Mouse (Mus musculus): ENCODE measurements at regions not wholly inside any gene's neighbourhood (a gene's known extent, or its start where the extent isn't known, plus 50 kb on each side); places are given as distances from the start of the nearest gene placed in this dataset.

DNA sequence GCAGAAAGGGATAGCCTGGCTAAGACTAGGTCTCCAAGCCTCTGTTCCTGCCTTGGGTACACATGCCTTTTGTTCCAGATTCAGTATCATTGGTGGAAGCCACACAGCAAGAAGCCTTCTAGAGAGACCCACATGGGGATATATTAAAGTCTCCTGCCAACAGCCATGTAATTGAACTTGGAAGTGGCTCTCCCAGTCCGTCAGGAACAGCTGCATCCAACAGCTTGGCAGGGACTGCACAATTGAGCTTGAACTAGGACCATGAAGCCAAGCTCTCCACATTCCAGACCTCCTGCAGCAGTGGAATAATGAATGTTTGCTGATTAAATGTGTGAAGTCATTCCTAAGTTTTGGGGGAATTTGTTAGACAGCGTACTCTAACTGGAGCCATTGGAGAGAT, 94.5 kb downstream of the Gpr139 start:
- DNase-seq = peak; percentile 21

DNA sequence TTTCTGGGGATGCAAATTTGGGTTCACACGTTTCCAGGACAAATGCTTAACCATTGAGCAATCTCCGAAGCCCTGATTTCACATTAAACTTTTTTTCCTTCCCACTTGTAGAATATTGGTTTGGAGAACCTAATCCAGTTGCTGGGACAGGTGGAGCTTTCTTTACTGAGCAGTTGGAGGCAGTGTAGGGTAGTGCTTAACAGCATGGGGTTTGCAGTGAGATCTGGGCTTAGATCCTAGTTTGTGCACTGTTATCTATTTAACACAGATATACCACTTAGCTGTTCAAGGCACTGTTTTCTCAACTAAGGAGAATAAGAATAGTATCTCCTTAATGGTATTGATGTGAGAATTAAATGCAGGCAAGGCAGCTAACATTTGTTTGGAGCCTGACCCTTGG, 93.5 kb upstream of the Gprc5b start:
- no peak for DNase-seq

DNA sequence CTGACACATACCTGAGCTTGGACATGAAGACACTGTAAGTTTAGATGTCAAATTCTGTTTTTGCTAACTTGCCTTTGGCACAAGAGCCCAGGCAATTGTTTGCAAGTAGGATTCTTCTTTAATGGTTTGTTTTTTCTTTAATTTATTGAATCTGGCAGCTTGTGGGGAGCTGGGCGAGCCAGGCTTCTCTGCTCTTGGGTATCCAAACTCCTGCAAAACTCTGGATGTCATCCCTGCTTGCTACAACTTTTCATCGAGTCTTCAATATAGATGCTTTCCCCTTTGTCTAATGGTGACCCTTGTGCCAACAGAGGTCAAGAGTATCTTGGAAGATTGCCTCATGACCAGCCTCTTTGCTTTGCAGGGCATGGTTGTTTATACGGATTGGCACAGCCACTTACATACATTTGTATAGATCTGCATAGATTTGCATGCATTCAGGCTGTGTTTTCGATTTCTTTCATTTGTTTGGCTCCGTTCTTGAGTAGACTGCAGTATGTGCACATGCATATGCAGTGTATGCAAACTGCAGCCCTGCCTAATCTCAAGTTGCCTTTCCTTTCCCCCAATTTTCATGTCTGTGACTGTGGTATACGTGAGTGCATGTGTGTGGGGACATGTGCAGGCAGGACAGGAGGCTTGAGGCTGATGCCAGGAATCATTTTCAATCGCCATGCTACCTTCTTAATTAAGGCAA, 92.9 kb upstream of the Gprc5b start:
- no peak for DNase-seq

DNA sequence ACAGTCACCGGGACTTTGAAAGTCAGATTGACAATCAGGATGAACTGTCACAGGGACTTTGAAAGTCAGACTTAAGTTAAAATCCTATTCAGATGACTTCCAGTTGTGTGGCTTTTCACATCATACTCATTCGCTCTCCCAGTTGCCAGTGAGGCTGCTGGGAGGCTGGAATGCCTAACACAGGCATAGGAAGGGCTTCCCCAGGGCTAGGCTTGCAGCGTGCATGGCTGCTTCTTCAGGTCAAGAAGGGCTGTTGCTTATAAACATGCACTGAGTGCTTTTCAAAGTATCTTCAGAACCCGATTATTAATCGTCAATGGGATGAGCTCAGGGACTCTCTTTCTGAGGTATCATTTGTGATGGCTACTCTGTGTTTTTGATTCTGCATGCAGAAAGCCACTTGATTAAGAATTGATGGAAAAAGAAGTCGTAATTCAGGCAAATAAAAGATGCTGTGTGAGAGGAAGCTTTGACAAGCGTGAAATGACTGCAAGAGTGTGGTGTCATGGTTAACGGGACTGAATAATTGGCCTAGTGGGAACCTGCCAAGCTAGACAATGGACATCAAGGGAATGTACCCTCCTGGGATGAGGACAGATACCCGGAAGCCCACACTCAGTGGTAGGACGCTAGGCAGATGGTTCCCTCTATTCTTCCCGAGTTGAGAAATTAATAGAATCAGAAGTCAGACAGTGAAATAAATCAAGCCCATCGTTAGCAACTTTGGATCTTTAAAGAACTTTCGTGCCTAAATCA, 90.9 kb upstream of the Gprc5b start:
- DNase-seq = no peak

DNA sequence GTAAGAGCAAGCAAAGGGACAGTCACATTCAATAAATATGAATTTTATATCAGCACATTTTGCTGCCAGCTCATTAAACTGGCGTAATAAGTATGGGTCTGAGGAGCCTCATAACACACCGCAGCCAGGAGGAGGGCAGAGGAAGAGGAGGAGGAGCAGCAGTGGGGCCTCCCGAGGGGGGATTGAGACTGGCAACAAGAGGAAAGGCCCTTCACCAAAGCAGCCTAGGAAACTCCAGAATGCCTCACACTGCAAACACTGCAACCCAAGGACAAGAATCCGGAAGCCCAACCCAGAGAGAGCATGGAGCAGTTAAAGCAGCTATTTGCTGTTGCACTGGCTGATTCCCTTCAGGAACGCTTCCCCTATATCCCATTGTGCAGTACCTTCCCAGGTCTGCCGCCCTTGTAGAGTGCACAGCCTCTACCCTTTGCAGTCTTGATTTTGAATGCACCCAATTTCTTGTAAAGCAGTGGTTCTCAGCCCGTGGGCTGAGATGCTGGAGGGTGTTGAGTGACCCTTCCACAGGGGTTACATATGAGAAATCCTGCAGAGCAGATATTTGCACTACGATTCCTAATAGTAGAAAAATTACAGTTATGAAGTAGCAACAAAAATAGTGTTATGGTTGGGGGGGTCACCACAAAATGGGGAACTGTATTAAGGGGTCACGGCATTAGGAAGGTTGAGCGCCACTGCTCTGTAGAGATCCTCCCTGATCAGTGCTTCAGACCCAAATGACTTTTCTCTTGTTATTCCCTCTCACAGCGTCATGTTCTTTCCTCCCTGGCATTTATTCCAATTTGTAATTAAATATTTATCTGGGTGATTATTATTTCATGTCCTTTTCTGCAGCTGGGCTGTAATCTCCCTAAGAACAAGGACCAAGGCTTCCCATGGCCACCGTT, 82.0 kb upstream of the Gprc5b start:
- peak; percentile 59 for DNase-seq

DNA sequence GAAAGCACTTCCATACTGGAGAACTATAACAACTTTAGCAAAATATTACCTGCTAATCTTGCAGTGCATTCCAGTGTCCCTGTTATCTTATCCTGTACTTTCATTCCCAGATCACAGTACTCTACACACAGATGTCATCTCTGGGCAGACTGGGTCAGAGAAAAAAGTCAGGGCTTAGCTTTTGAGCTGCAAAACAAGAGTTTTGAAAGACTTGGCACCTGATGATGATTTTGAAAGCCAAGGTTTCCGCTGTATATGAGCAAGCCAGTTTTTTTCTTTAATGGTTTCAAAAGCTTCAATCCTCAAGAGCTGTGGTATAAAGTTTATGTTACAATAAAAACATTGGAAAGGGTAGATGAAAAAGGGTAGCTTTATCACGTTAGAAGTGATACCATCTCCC, 71.0 kb upstream of the Gprc5b start:
- no peak for DNase-seq

Data from lung, postnatal 10 days (tissue).